Mouse (Mus musculus) heart, embryonic 14.5 days (tissue): ENCODE measurements at regions not wholly inside any gene's neighbourhood (a gene's known extent, or its start where the extent isn't known, plus 50 kb on each side); places are given as distances from the start of the nearest gene placed in this dataset.
"Not testable (repeated sequence)": the region's sequence is repeated elsewhere in the genome, so short reads cannot be mapped to it uniquely, and the experiment has no call there.

Source experiments
- ATAC-seq: fragments of 200-750 bp; cut with Nextera tagmentation; 2 replicates; pipeline ENCODE4 v1.8.0; 2017; ENCODE audit warnings: low read depth, moderate TSS enrichment; ENCODE audit not compliant: insufficient number of reproducible peaks, insufficient read depth, low FRiP score
- H3K27ac ChIP-seq, 2 experiments: fragments of 200-500 bp in 1 of 2; fragments of 300-500 bp in 1 of 2; sonication (generic) in 1 of 2; replicated peaks in 1 of 2; 2 replicates each; pipeline ENCODE4 v1.5.1; 2012 to 2014; ENCODE audit warnings: low read depth in 2 of 2, low read length in 2 of 2, control low read depth in 1 of 2, mild to moderate bottlenecking in 1 of 2, mixed read lengths in 1 of 2; ENCODE audit not compliant: control insufficient read depth in 1 of 2, insufficient read depth in 1 of 2
- H3K27me3 ChIP-seq: fragments of 300-500 bp; sonication (generic); 2 replicates; pipeline ENCODE4 v1.6.1; 2014; ENCODE audit warnings: mild to moderate bottlenecking, low read length, control low read depth; ENCODE audit not compliant: control insufficient read depth, insufficient read depth
- H3K36me3 ChIP-seq: fragments of 300-500 bp; sonication (generic); 2 replicates; pipeline ENCODE4 v1.6.1; 2014; ENCODE audit warnings: mild to moderate bottlenecking, control low read depth, low read length, mixed read lengths; ENCODE audit not compliant: control insufficient read depth, insufficient read depth
- H3K4me1 ChIP-seq, 2 experiments: fragments of 200-500 bp in 1 of 2; fragments of 300-500 bp in 1 of 2; sonication (generic) in 1 of 2; 2 replicates each; pipeline ENCODE4 v1.6.1; 2012 to 2014; ENCODE audit warnings: low read length in 2 of 2, control low read depth in 1 of 2, mixed read lengths in 1 of 2; ENCODE audit not compliant: control insufficient read depth in 2 of 2, insufficient read depth in 2 of 2
- H3K4me2 ChIP-seq: fragments of 300-500 bp; sonication (generic); 2 replicates; pipeline ENCODE4 v1.6.1; 2014; ENCODE audit warnings: mild to moderate bottlenecking, low read length
- H3K4me3 ChIP-seq, 2 experiments: fragments of 200-500 bp in 1 of 2; fragments of 300-500 bp in 1 of 2; sonication (generic) in 1 of 2; 2 replicates each; pipeline ENCODE4 v1.5.1; 2012 to 2014; ENCODE audit warnings: low read length in 2 of 2, mild to moderate bottlenecking in 2 of 2, control low read depth in 1 of 2, low read depth in 1 of 2, moderate library complexity in 1 of 2; ENCODE audit not compliant: control insufficient read depth in 1 of 2, insufficient read depth in 1 of 2
- H3K9ac ChIP-seq: fragments of 300-500 bp; sonication (generic); 2 replicates; pipeline ENCODE4 v1.6.1; 2014; ENCODE audit warnings: mild to moderate bottlenecking, low read length
- H3K9me3 ChIP-seq: fragments of 300-500 bp; sonication (generic); 2 replicates; pipeline ENCODE4 v1.6.1; 2016; ENCODE audit warnings: low read length, control low read depth; ENCODE audit not compliant: control insufficient read depth
- WGBS: fragments of 180-500 bp; shearing (Covaris S2); extraction: QIAGEN DNeasy Blood & Tissue Kit; methylation state at CpG from one replicate; pipeline ENCODE4 v1.1.7; 2014; 5-methylcytosine and 5-hydroxymethylcytosine counted together

DNA sequence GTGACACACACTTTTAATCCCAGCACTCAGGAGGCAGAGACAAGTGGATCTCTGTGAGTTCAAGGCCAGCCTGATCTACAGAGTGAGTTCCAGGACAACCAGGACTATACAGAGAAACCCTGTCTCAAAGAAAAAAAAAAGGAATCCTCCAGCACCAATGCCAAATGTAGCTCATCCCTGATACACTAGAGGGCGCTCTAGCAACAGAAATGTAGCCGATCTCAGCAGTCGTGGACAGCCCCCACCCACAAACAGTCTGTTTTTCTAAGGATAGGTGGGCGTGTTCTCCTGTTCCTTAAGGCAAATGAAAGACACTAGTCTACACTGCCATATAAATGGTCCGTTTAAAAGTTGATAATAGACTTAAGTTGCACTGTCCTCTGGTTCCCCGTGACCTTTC, 2447.9 kb upstream of the Gm8797 start:
- not testable (repeated sequence) for H3K4me3 ChIP-seq, ATAC-seq, H3K9ac ChIP-seq, H3K9me3 ChIP-seq, H3K27me3 ChIP-seq, H3K27ac ChIP-seq, H3K36me3 ChIP-seq, H3K4me1 ChIP-seq, H3K4me2 ChIP-seq
- WGBS: 25% methylated on average over 6 of the region's 6 CpGs

DNA sequence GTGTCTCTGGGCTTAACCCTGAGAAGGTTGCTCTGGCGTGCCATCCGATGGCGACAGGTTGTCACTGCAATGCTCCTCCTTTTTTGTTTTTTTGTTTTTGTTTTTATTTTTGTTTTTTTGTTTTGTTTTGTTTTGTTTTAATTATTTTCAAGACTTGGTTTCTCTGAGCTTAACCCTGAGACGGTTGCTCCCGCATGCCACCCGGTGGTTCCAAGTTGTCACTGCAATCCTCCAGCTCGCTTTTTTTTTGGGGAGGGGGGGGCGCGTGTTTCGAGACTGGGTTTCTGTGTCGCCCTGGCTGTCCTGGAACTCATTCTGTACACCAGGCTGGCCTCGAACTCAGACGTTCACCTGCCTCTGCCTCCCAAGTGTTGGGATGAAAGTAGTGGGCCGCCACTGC, 2442.1 kb upstream of the Gm8797 start:
- Histone ChIP-seq H3K4me3 (peak overlapping the region in 1 of 2 experiments; percentile 13; a peak in 2 of 4 replicates), H3K9me3 (0 out of 2 replicates have a peak, but pooled peaks cover 4% of the 10 kb centered on the region), H3K27me3 (no peaks in the 10 kb centered on the region), H3K27ac (no peak overlapping the region), H3K36me3 (no peaks in the 10 kb centered on the region), H3K4me2 (peak overlapping the region; percentile 28), H3K9ac (no peak overlapping the region), H3K4me1 (no peaks in the 10 kb centered on the region)
- ATAC-seq: no peak
- WGBS: 39% methylated on average over 14 of the region's 14 CpGs

DNA sequence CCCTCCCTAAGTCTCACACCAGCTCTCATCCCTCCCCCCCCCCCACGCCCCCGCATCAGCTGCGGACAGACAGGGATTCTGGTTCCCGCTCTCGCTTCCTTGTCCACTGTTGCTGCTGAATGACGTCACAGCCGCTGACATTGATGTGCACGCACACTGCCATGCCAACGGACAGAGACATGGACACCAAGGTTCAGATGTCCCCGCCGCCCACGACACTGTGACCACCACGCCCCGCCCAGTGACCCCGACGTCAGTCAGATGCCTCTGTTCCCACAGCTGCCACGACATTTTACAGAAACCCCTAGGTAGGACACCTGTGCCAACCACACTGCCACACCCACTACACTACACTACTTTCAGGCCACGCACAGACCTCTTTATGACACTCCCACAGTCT, 2441.6 kb upstream of the Gm8797 start:
- 42% methylated on average over 18 of the region's 18 CpGs for WGBS
- Histone ChIP-seq H3K36me3 (no peaks in the 10 kb centered on the region), H3K4me1 (no peaks in the 10 kb centered on the region), H3K4me2 (peak overlapping the region; percentile 28), H3K4me3 (no peak overlapping the region), H3K9me3 (0 out of 2 replicates have a peak, but pooled peaks cover 4% of the 10 kb centered on the region), H3K27me3 (no peaks in the 10 kb centered on the region), H3K9ac (no peak overlapping the region), H3K27ac (no peak overlapping the region)
- ATAC-seq: no peak

DNA sequence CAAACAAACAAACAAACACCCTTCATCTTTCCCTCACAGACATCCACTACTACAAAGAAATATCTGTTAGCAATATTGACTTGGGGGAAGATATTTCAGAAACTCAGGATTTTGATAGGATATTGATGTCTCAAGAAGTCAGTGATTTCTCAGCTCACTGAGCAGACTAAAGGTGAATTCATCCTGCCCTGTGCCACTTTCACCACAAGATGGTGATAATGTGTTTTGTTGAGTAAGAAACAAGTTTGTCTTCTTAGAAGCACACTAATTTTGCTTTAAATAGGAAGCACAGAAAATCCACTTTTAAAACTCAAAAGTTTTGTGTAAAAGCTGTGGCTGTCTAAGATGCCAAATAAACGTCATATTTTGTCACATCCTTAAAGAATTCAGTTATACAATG, 2439.8 kb upstream of the Gm8797 start:
- no peak overlapping the region for H3K4me2 ChIP-seq
- ATAC-seq: no peak
- H3K9ac ChIP-seq: no peak overlapping the region
- H3K9me3 ChIP-seq: 0 out of 2 replicates have a peak, but pooled peaks cover 4% of the 10 kb centered on the region
- H3K36me3 ChIP-seq: no peaks in the 10 kb centered on the region
- no peak overlapping the region for H3K27ac ChIP-seq
- no peaks in the 10 kb centered on the region for H3K4me1 ChIP-seq
- H3K27me3 ChIP-seq: no peaks in the 10 kb centered on the region
- H3K4me3 ChIP-seq: no peak overlapping the region
- 20% methylated on average over 1 of the region's 1 CpGs for WGBS

DNA sequence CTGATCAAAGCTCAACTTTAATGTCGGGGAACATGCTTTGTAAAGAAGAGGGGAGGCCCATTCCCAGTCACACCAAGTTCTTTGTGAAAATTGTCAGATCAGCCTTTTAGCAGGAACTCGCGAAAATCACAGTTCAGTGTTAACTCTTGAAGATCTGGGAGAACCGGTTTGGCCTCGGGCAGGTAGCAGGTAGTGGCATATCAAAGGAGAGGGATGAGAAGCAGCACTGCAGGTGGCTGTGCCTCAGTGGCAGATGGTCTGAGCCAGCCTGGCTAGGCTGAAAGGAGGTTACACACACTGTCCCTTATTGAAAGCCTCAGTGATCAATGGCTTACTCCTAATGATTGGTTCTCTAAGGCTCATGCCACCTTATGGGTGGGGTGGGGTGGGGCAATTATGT, 2401.0 kb upstream of the Gm8797 start:
- no peak overlapping the region for H3K9ac ChIP-seq
- H3K4me3 ChIP-seq: no peak overlapping the region
- no peaks in the 10 kb centered on the region for H3K36me3 ChIP-seq
- no peaks in the 10 kb centered on the region for H3K27me3 ChIP-seq
- no peak overlapping the region for H3K27ac ChIP-seq
- no peak for ATAC-seq
- H3K9me3 ChIP-seq: no peaks in the 10 kb centered on the region
- H3K4me1 ChIP-seq: no peaks in the 10 kb centered on the region
- no peak overlapping the region for H3K4me2 ChIP-seq
- whole genome bisulfite sequencing: 34% methylated on average over 5 of the region's 5 CpGs

DNA sequence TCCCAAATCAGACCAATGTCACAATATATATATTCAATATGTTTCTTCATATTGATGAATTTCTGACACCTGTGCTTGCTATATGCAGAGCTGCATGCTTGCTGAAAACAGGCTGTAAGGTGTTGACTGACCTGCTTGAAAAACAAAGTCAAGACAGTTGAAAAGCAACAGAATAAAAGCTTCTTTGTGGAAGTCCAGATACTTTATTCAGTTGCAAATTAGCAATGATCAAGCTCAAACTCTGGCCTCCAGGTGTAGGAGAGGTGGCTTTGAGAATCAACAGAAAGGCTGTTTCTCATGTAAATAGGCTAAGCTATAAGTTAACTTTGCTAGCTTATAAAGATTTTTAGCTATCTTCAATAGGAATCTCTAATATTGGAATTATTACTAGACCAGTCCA, 2379.7 kb upstream of the Gm8797 start:
- not testable (repeated sequence) for H3K4me3 ChIP-seq

DNA sequence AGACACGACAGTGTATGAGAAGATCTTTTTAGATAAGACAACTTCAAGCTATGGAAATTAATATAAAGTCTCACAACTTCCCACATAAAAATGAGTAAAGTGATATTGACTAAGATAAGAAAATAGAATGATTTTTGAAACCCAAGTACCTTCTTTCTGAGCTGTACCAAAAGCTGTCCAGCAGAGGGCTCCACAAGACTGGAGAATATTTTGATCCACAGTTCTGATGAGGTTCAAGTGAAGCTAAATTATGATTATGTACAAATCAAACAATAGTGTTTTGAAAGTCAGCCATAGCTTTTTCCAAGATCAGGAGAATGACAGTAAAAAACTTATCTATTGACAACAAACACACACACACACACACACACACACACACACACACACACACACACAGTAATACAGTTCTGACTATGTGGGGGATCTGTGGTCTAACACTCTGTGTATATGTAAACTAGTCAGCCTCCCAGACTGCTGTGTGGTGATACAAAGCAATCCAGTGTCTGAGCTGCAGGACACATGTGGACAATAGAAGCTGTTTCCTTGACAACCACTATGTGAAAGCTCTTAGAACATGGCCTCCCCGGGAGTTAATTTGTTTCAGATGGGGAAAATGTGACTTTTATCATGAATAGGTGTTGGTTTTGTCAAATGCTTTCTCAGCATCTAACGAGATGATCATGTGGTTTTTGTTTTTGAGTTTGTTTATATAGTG, 2362.4 kb upstream of the Gm8797 start:
- Histone ChIP-seq H3K4me2 (no peak overlapping the region), H3K4me1 (no peaks in the 10 kb centered on the region), H3K9ac (no peak overlapping the region), H3K27me3 (no peaks in the 10 kb centered on the region), H3K27ac (no peak overlapping the region), H3K4me3 (no peak overlapping the region), H3K9me3 (no peaks in the 10 kb centered on the region), H3K36me3 (no peaks in the 10 kb centered on the region)
- no peak for ATAC-seq
- 39% methylated on average over 3 of the region's 3 CpGs for WGBS

More for the DNA sequence above, 2379.7 kb upstream of the Gm8797 start:
- ATAC-seq, H3K27me3 ChIP-seq, H3K4me2 ChIP-seq, H3K9me3 ChIP-seq, H3K36me3 ChIP-seq, H3K4me1 ChIP-seq, H3K27ac ChIP-seq, H3K9ac ChIP-seq: not testable (repeated sequence)
